Mouse (Mus musculus): Measurements from ENCODE around the gene Spin1. TPM values are rescaled to one million over a fixed set of nuclear protein-coding genes. Genes with fewer than 3 reads are reported as not detected.

Spin1 gene
- polyA plus RNA-seq, 1 experiment: 25.5 TPM

GRCm38 (mm10) chr13:51094323-51095195 lies 6.1 kb upstream of the Spin1 start:
- TF ChIP-seq POLR2A (IDR thresholded peaks at IDR 0.05; ENCODE audit: borderline replicate concordance, extremely low read depth, low read depth, low read length) (no peak), CTCF (IDR thresholded peaks at IDR 0.05; ENCODE audit: insufficient read depth, low read length) (no peak)
- Histone ChIP-seq H3K4me1 (ENCODE audit: control insufficient read depth, insufficient read depth, low read length) (no peaks in the 10 kb centered on the region), H3K4me3 (replicated peaks; ENCODE audit: extremely low read depth, low read depth, low read length) (no peak overlapping the region)
- 80% methylated on average over 16 of the region's 16 CpGs for WGBS
- DNase-seq: no peak

- 86% methylated on average over 7 of the region's 7 CpGs for WGBS
- no peak for TF ChIP-seq POLR2A (IDR thresholded peaks at IDR 0.05; ENCODE audit: borderline replicate concordance, extremely low read depth, low read depth, low read length)
- no peak for TF ChIP-seq CTCF (IDR thresholded peaks at IDR 0.05; ENCODE audit: insufficient read depth, low read length)
- Histone ChIP-seq H3K4me1 (ENCODE audit: control insufficient read depth, insufficient read depth, low read length) (no peaks in the 10 kb centered on the region), H3K4me3 (replicated peaks; ENCODE audit: extremely low read depth, low read depth, low read length) (no peak overlapping the region)
- no peak for DNase-seq
These were observed 5.4 kb upstream of the Spin1 start for GRCm38 (mm10) chr13:51095196-51095715.

- no peak for TF ChIP-seq POLR2A (IDR thresholded peaks at IDR 0.05; ENCODE audit: borderline replicate concordance, extremely low read depth, low read depth, low read length)
- TF ChIP-seq CTCF (IDR thresholded peaks at IDR 0.05; ENCODE audit: insufficient read depth, low read length): no peak
- no peak for DNase-seq
- H3K4me1 ChIP-seq (ENCODE audit: control insufficient read depth, insufficient read depth, low read length): no peaks in the 10 kb centered on the region
- 87% methylated on average over 6 of the region's 6 CpGs for WGBS
- H3K4me3 ChIP-seq (replicated peaks; ENCODE audit: extremely low read depth, low read depth, low read length): no peak overlapping the region
These were observed 4.0 kb upstream of the Spin1 start for GRCm38 (mm10) chr13:51096644-51097043.

GRCm38 (mm10) chr13:51099560-51100232 lies 984 bp upstream of the Spin1 start:
- Histone ChIP-seq H3K4me3 (replicated peaks; ENCODE audit: extremely low read depth, low read depth, low read length) (peak overlapping the region; percentile 80), H3K4me1 (ENCODE audit: control insufficient read depth, insufficient read depth, low read length) (peaks cover 5% of the 10 kb centered on the region; the same call in 1 of the 2 replicates)
- TF ChIP-seq CTCF (IDR thresholded peaks at IDR 0.05; ENCODE audit: insufficient read depth, low read length) (no peak), POLR2A (IDR thresholded peaks at IDR 0.05; ENCODE audit: borderline replicate concordance, extremely low read depth, low read depth, low read length) (no peak)
- peak; percentile 40 for DNase-seq
- WGBS: 2% methylated on average over 26 of the region's 26 CpGs

GRCm38 (mm10) chr13:51101016-51101776 lies 516 bp downstream of the Spin1 start:
- WGBS: under 1% methylated on average over 76 of the region's 89 CpGs
- DNase-seq: peak; percentile 62
- H3K4me1 ChIP-seq (ENCODE audit: control insufficient read depth, insufficient read depth, low read length): peaks cover 5% of the 10 kb centered on the region; the same call in 1 of the 2 replicates
- peak overlapping the region; percentile 86 for H3K4me3 ChIP-seq (replicated peaks; ENCODE audit: extremely low read depth, low read depth, low read length)
- TF ChIP-seq POLR2A (IDR thresholded peaks at IDR 0.05; ENCODE audit: borderline replicate concordance, extremely low read depth, low read depth, low read length) (no peak), CTCF (IDR thresholded peaks at IDR 0.05; ENCODE audit: insufficient read depth, low read length) (no peak)

GRCm38 (mm10) chr13:51101777-51102132 lies 1.1 kb downstream of the Spin1 start:
- H3K4me1 ChIP-seq (ENCODE audit: control insufficient read depth, insufficient read depth, low read length): peaks cover 5% of the 10 kb centered on the region; the same call in 1 of the 2 replicates
- peak overlapping the region; percentile 86 for H3K4me3 ChIP-seq (replicated peaks; ENCODE audit: extremely low read depth, low read depth, low read length)
- TF ChIP-seq POLR2A (IDR thresholded peaks at IDR 0.05; ENCODE audit: borderline replicate concordance, extremely low read depth, low read depth, low read length): no peak
- no peak for TF ChIP-seq CTCF (IDR thresholded peaks at IDR 0.05; ENCODE audit: insufficient read depth, low read length)
- WGBS: 7% methylated on average over 11 of the region's 11 CpGs
- DNase-seq: no peak

GRCm38 (mm10) chr13:51103111-51103725 lies 2.5 kb downstream of the Spin1 start:
- TF ChIP-seq CTCF (IDR thresholded peaks at IDR 0.05; ENCODE audit: insufficient read depth, low read length) (no peak), POLR2A (IDR thresholded peaks at IDR 0.05; ENCODE audit: borderline replicate concordance, extremely low read depth, low read depth, low read length) (no peak)
- 65% methylated on average over 9 of the region's 9 CpGs for WGBS
- no peak for DNase-seq
- peaks cover 5% of the 10 kb centered on the region; the same call in 1 of the 2 replicates for H3K4me1 ChIP-seq (ENCODE audit: control insufficient read depth, insufficient read depth, low read length)
- no peak overlapping the region for H3K4me3 ChIP-seq (replicated peaks; ENCODE audit: extremely low read depth, low read depth, low read length)

- H3K4me1 ChIP-seq (ENCODE audit: control insufficient read depth, insufficient read depth, low read length): peaks cover 5% of the 10 kb centered on the region; the same call in 1 of the 2 replicates
- no peak overlapping the region for H3K4me3 ChIP-seq (replicated peaks; ENCODE audit: extremely low read depth, low read depth, low read length)
- TF ChIP-seq POLR2A (IDR thresholded peaks at IDR 0.05; ENCODE audit: borderline replicate concordance, extremely low read depth, low read depth, low read length) (no peak), CTCF (IDR thresholded peaks at IDR 0.05; ENCODE audit: insufficient read depth, low read length) (no peak)
- no peak for DNase-seq
- 94% methylated on average over 9 of the region's 9 CpGs for WGBS
These were observed 3.4 kb downstream of the Spin1 start for GRCm38 (mm10) chr13:51103861-51104650.

Data from lung, adult 2 months (tissue).